In genomic region chr2:26325386-26326181, GRCm38 (mm10) we compare ENCODE assay signal across 8 mouse cellular contexts. TPM values are rescaled to one million over a fixed set of nuclear protein-coding genes. Genes with fewer than 3 reads are reported as not detected.
DNase-seq lines count a peak whose midpoint lies in the region; ATAC-seq and TF ChIP-seq lines count a peak whose summit lies in the region.

No protein-coding gene starts in this region.

- 55% methylated on average over 15 of the region's 15 CpGs for WGBS in heart, embryonic 13.5 days

- H3K4me1 ChIP-seq in heart, embryonic 13.5 days: peaks cover 61% of the 10 kb centered on the region

- CTCF ChIA-PET in Patski (lab: Charles Lee): interaction anchor here (0.7 to 2.4 kb wide), 9 partner anchors 9 to 230 kb away, joined by 3 to 22 read pairs (median 4); partner anchors contain the start of genes Dnlz and Inpp5e

- no peaks in the 10 kb centered on the region for H3K9me3 ChIP-seq in heart, embryonic 13.5 days

- in situ Hi-C loops in Patski (cut with MboI; ENCODE audit: low pct_unique_long_range_greater_than_20kb): no loop called here

- no peaks in the 10 kb centered on the region for H3K27me3 ChIP-seq in Patski
- no peaks in the 10 kb centered on the region for H3K27me3 ChIP-seq in heart, embryonic 13.5 days (replicated peaks)

- H3K9ac ChIP-seq in heart, embryonic 13.5 days: peak overlapping the region; percentile 33; the same call in 1 of the 2 replicates

- peaks cover 73% of the 10 kb centered on the region for H3K36me3 ChIP-seq in heart, embryonic 13.5 days

- no peak for TF ChIP-seq CTCF in Patski (IDR thresholded peaks at IDR 0.05)

- peak; percentile 71 for ATAC-seq in cerebellum, adult (ENCODE audit: insufficient number of reproducible peaks, low FRiP score, low TSS enrichment)
- ATAC-seq in Patski: peak; percentile 61
- peak; percentile 51; the same call in 1 of the 2 replicates for ATAC-seq in heart, embryonic 13.5 days (ENCODE audit: extremely low read depth, insufficient number of reproducible peaks, low FRiP score, low TSS enrichment)
- peak; percentile 89 for ATAC-seq in megakaryocyte progenitor cell, adult 5-6 weeks (replicated peaks; ENCODE audit: poor library complexity)

- DNase-seq in cerebellum, adult 11 months: no peak
- DNase-seq in Patski (ENCODE audit: low read depth, low spot score): no peak
- peak; percentile 54 for DNase-seq in embryo, embryonic 11.5 days (ENCODE audit: low read depth, low spot score)
- peak; percentile 66 for DNase-seq in kidney, postnatal 14 days
- DNase-seq in spleen, postnatal 36 days (ENCODE audit: low spot score in 2 of 2): peak; percentile 27 to 37

- H3K27ac ChIP-seq in heart, embryonic 13.5 days (replicated peaks): peak overlapping the region; percentile 56

- no peak overlapping the region for H3K4me3 ChIP-seq in heart, embryonic 13.5 days

- POLR2A ChIA-PET in Patski (lab: Charles Lee): no interaction called here

- H3K4me2 ChIP-seq in heart, embryonic 13.5 days: no peak overlapping the region

RNA-seq across cellular contexts. Expression of gene Gpsm1, which starts 10.3 kb away (rescaled TPM):
- polyA plus RNA-seq in Patski (2021): 23.3 TPM
- polyA plus RNA-seq in heart, embryonic 13.5 days (2015; fragmentation: Nextera tagmentation; extraction: Ambion mirVana): 37.3 TPM in 2 replicates
- 6.7 and 7.1 TPM in 2 replicates for total RNA-seq in megakaryocyte progenitor cell, adult 5-6 weeks (2015)
- 7.4 and 11.9 TPM in 2 replicates for total RNA-seq in megakaryocyte progenitor cell, adult 5-6 weeks (2017)

RNA-seq across cellular contexts. Expression of gene Dnlz, which starts 26.3 kb away (rescaled TPM):
- polyA plus RNA-seq in Patski (2021): 19.3 TPM
- polyA plus RNA-seq in heart, embryonic 13.5 days (2015; fragmentation: Nextera tagmentation; extraction: Ambion mirVana): 27.5 and 28.7 TPM in 2 replicates
- total RNA-seq in megakaryocyte progenitor cell, adult 5-6 weeks (2015): 6.4 and 6.8 TPM in 2 replicates
- total RNA-seq in megakaryocyte progenitor cell, adult 5-6 weeks (2017): 5.8 and 6.9 TPM in 2 replicates

RNA-seq across cellular contexts. Expression of gene Ccdc187, which starts 31.2 kb away (rescaled TPM):
- polyA plus RNA-seq in Patski (2021): 0.03 TPM
- polyA plus RNA-seq in heart, embryonic 13.5 days (2015; fragmentation: Nextera tagmentation; extraction: Ambion mirVana): 0.10 and 0.24 TPM in 2 replicates
- total RNA-seq in megakaryocyte progenitor cell, adult 5-6 weeks (2015): not detected in 2 replicates
- not detected in 2 replicates for total RNA-seq in megakaryocyte progenitor cell, adult 5-6 weeks (2017)

RNA-seq across cellular contexts. Expression of gene Card9, which starts 35.1 kb away (rescaled TPM):
- 0.50 TPM for polyA plus RNA-seq in Patski (2021)
- 0.41 and 0.62 TPM in 2 replicates for polyA plus RNA-seq in heart, embryonic 13.5 days (2015; fragmentation: Nextera tagmentation; extraction: Ambion mirVana)
- total RNA-seq in megakaryocyte progenitor cell, adult 5-6 weeks (2015): 27.3 and 33.3 TPM in 2 replicates
- 99.2 and 121 TPM in 2 replicates for total RNA-seq in megakaryocyte progenitor cell, adult 5-6 weeks (2017)

RNA-seq across cellular contexts. Expression of gene Snapc4, which starts 54.9 kb away (rescaled TPM):
- polyA plus RNA-seq in Patski (2021): 32.7 TPM
- 15.7 and 18.9 TPM in 2 replicates for polyA plus RNA-seq in heart, embryonic 13.5 days (2015; fragmentation: Nextera tagmentation; extraction: Ambion mirVana)
- total RNA-seq in megakaryocyte progenitor cell, adult 5-6 weeks (2015): 15.6 and 23.2 TPM in 2 replicates
- 35.6 and 41.8 TPM in 2 replicates for total RNA-seq in megakaryocyte progenitor cell, adult 5-6 weeks (2017)

Comparison
In these comparisons a context has a peak if more than half of its experiments do, and no peak if none do; other contexts are left out.
1. DNase-seq: peak in embryo, embryonic 11.5 days (single experiment), kidney, postnatal 14 days (single experiment) and spleen, postnatal 36 days (2 of 2); none in cerebellum, adult 11 months (single experiment) and Patski (single experiment).
2. Peak in every context shown above with its lines, with median percentiles within 50 percentile points of each other: ATAC-seq.